Mouse (Mus musculus) cerebellum, adult 2 months (tissue): ENCODE measurements around the gene Lce1a1. TPM values are rescaled to one million over a fixed set of nuclear protein-coding genes. Genes with fewer than 3 reads are reported as not detected.

Experiments used
- DNase-seq, 2 experiments: peaks; one replicate each; pipeline ENCODE4 v3.0.0; 2021
- H3K27ac ChIP-seq: fragments of 200-500 bp; 2 replicates; pipeline ENCODE4 v1.5.1; 2012; ENCODE audit warnings: low read length, control low read depth, inconsistent platforms; ENCODE audit not compliant: insufficient read depth
- H3K27me3 ChIP-seq: fragments of 200-500 bp; 2 replicates; pipeline ENCODE4 v1.6.1; 2012; ENCODE audit warnings: inconsistent platforms, mild to moderate bottlenecking, low read length, moderate library complexity; ENCODE audit not compliant: control insufficient read depth, insufficient read depth
- H3K4me1 ChIP-seq: fragments of 200-500 bp; 2 replicates; pipeline ENCODE4 v1.6.1; 2011; ENCODE audit warnings: low read length; ENCODE audit not compliant: control insufficient read depth, insufficient read depth
- H3K4me3 ChIP-seq: fragments of 200-500 bp; replicated peaks from 2 replicates; pipeline ENCODE3; 2011; ENCODE audit warnings: mild to moderate bottlenecking, low read depth, low read length, control low read depth; ENCODE audit not compliant: insufficient read depth
- CTCF ChIP-seq: fragments of 200-500 bp; IDR thresholded peaks from 2 replicates; pipeline ENCODE4 v1.5.1; 2011; ENCODE audit warnings: low read depth, mild to moderate bottlenecking, control low read depth, low read length, moderate library complexity, borderline replicate concordance; ENCODE audit not compliant: insufficient read depth
- POLR2A ChIP-seq: fragments of 200-500 bp; IDR thresholded peaks from 2 replicates; pipeline ENCODE4 v1.6.1; 2011; ENCODE audit warnings: low read length, control low read depth, borderline replicate concordance; ENCODE audit not compliant: insufficient read depth
- WGBS: fragments of 180-500 bp; shearing (Covaris S2); methylation state at CpG from one replicate; pipeline ENCODE4 v1.1.7; 2018; 5-methylcytosine and 5-hydroxymethylcytosine counted together
- polyA plus RNA-seq: library from polyadenylated mRNA; depleted of rRNA; stranded (reverse); fragments of >200 nt; gene quantifications from 2 replicates; pipeline ENCODE4 v1.2.3, GENCODE M21; 2012; rRNA removed

Lce1a1 gene
- polyA plus RNA-seq, 1 experiment = not detected

GRCm38 (mm10) chr3:92599973-92600372 lies 48.1 kb downstream of the Lce1a1 start:
- no peak overlapping the region for H3K27ac ChIP-seq
- no peaks in the 10 kb centered on the region for H3K27me3 ChIP-seq
- TF ChIP-seq POLR2A = no peak
- no peak for TF ChIP-seq CTCF
- no peak for DNase-seq
- no peak overlapping the region for H3K4me3 ChIP-seq
- no peaks in the 10 kb centered on the region for H3K4me1 ChIP-seq

GRCm38 (mm10) chr3:92598429-92598828 lies 49.7 kb downstream of the Lce1a1 start:
- H3K27me3 ChIP-seq = no peaks in the 10 kb centered on the region
- no peaks in the 10 kb centered on the region for H3K4me1 ChIP-seq
- DNase-seq = no peak
- 92% methylated on average over 2 of the region's 2 CpGs for WGBS
- H3K27ac ChIP-seq = no peak overlapping the region
- TF ChIP-seq POLR2A = no peak
- TF ChIP-seq CTCF = no peak
- H3K4me3 ChIP-seq = no peak overlapping the region

Other genes with a start within 250 kb of the Lce1a1 start
- gene Sprr2i, start 240.3 kb downstream of the Lce1a1 start, polyA plus RNA-seq = not detected in 2 replicates
- gene Sprr2j-ps, start 230.2 kb downstream of the Lce1a1 start, polyA plus RNA-seq = not detected in 2 replicates
- gene Gm9774, start 218.9 kb downstream of the Lce1a1 start, polyA plus RNA-seq = 9.8 and 9.9 TPM in 2 replicates
- gene Sprr2k, start 215.7 kb downstream of the Lce1a1 start, polyA plus RNA-seq = not detected in 2 replicates
- gene Sprr1b, start 209.5 kb downstream of the Lce1a1 start, polyA plus RNA-seq = not detected in 2 replicates
- not detected in 2 replicates for gene Sprr3, start 189.6 kb downstream of the Lce1a1 start, polyA plus RNA-seq
- gene Sprr1a, start 162.4 kb downstream of the Lce1a1 start, polyA plus RNA-seq = 0.70 and 0.95 TPM in 2 replicates
- not detected in 2 replicates for gene Sprr4, start 147.8 kb downstream of the Lce1a1 start, polyA plus RNA-seq
- not detected in 2 replicates for gene 2310046K23Rik, start 113.8 kb downstream of the Lce1a1 start, polyA plus RNA-seq
- not detected in 2 replicates for gene Ivl, start 74.6 kb downstream of the Lce1a1 start, polyA plus RNA-seq
- not detected in 2 replicates for gene Smcp, start 59.3 kb downstream of the Lce1a1 start, polyA plus RNA-seq
- gene 2210017I01Rik, start 40.8 kb downstream of the Lce1a1 start, polyA plus RNA-seq = not detected in 2 replicates
- gene Lce6a, start 26.6 kb downstream of the Lce1a1 start, polyA plus RNA-seq = not detected in 2 replicates
- gene Lce1b, start 8.6 kb upstream of the Lce1a1 start, polyA plus RNA-seq = not detected in 2 replicates
- not detected in 2 replicates for gene Lce1a2, start 22.0 kb upstream of the Lce1a1 start, polyA plus RNA-seq
- not detected in 2 replicates for gene Lce1c, start 30.9 kb upstream of the Lce1a1 start, polyA plus RNA-seq
- not detected in 2 replicates for gene Lce1d, start 38.9 kb upstream of the Lce1a1 start, polyA plus RNA-seq
- gene Lce1e, start 60.8 kb upstream of the Lce1a1 start, polyA plus RNA-seq = not detected in 2 replicates
- gene Lce1f, start 72.0 kb upstream of the Lce1a1 start, polyA plus RNA-seq = not detected in 2 replicates
- not detected in 2 replicates for gene Gm38119, start 90.8 kb upstream of the Lce1a1 start, polyA plus RNA-seq
- not detected in 2 replicates for gene Lce1g, start 104.0 kb upstream of the Lce1a1 start, polyA plus RNA-seq
- not detected in 2 replicates for gene Lce1h, start 116.8 kb upstream of the Lce1a1 start, polyA plus RNA-seq
- not detected in 2 replicates for gene Lce1i, start 130.6 kb upstream of the Lce1a1 start, polyA plus RNA-seq
- not detected in 2 replicates for gene Lce1j, start 142.2 kb upstream of the Lce1a1 start, polyA plus RNA-seq
- gene Lce1k, start 159.6 kb upstream of the Lce1a1 start, polyA plus RNA-seq = not detected in 2 replicates
- gene Kprp, start 178.9 kb upstream of the Lce1a1 start, polyA plus RNA-seq = not detected in 2 replicates
- gene Lce1l, start 203.0 kb upstream of the Lce1a1 start, polyA plus RNA-seq = not detected in 2 replicates
- not detected in 2 replicates for gene 2310050C09Rik, start 221.9 kb upstream of the Lce1a1 start, polyA plus RNA-seq